Mouse (Mus musculus): ENCODE data around the gene Syngap1.
A peak's percentile ranks its signal among the peaks of the same experiment; 100 is the strongest.
"Not testable (repeated sequence)": the region's sequence is repeated elsewhere in the genome, so short reads cannot be mapped to it uniquely, and the experiment has no call there.

Gene Syngap1

GRCm38 (mm10) chr17:26956895-26957294 lies 15.8 kb downstream of the Syngap1 start:
- no peak for DNase-seq (ENCODE audit: low spot score)

- DNase-seq (ENCODE audit: low spot score): no peak
Measured at GRCm38 (mm10) chr17:26957872-26958271, 16.8 kb downstream of the Syngap1 start.

- no peak for DNase-seq (ENCODE audit: low spot score)
Measured at GRCm38 (mm10) chr17:26958880-26959279, 17.8 kb downstream of the Syngap1 start.

- DNase-seq (ENCODE audit: low spot score): no peak
Measured at GRCm38 (mm10) chr17:26959815-26960214, 18.8 kb downstream of the Syngap1 start.

- DNase-seq (ENCODE audit: low spot score): no peak
Measured at GRCm38 (mm10) chr17:26961572-26962240, 20.7 kb downstream of the Syngap1 start.

- DNase-seq (ENCODE audit: low spot score): no peak
Measured at GRCm38 (mm10) chr17:26966993-26967392, 25.9 kb downstream of the Syngap1 start.

- no peak for DNase-seq (ENCODE audit: low spot score)
Measured at GRCm38 (mm10) chr17:26967477-26967876, 26.4 kb downstream of the Syngap1 start.

GRCm38 (mm10) chr17:26968200-26968611 lies 27.2 kb downstream of the Syngap1 start:
- DNase-seq (ENCODE audit: low spot score): no peak

- DNase-seq (ENCODE audit: low spot score): no peak
Measured at GRCm38 (mm10) chr17:26969257-26969656, 28.2 kb downstream of the Syngap1 start.

- no peak for DNase-seq (ENCODE audit: low spot score)
Measured at GRCm38 (mm10) chr17:26970221-26970620, 29.2 kb downstream of the Syngap1 start.

GRCm38 (mm10) chr17:26971247-26971905 lies 30.3 kb downstream of the Syngap1 start:
- no peak for DNase-seq (ENCODE audit: low spot score)

- DNase-seq (ENCODE audit: low spot score): no peak
Measured at GRCm38 (mm10) chr17:26972107-26972506, 31.1 kb downstream of the Syngap1 start.

- DNase-seq (ENCODE audit: low spot score): peak; percentile 97
Measured at GRCm38 (mm10) chr17:26972703-26973574, 31.9 kb downstream of the Syngap1 start, which contains the start of gene Zbtb9. Gene Zbtb9 (plus strand): TSS chr17:26973167.

GRCm38 (mm10) chr17:26974547-26974946 lies 33.5 kb downstream of the Syngap1 start:
- DNase-seq (ENCODE audit: low spot score): no peak

GRCm38 (mm10) chr17:26975415-26975814 lies 34.4 kb downstream of the Syngap1 start:
- DNase-seq (ENCODE audit: low spot score): no peak

GRCm38 (mm10) chr17:26977354-26977753 lies 36.3 kb downstream of the Syngap1 start:
- DNase-seq (ENCODE audit: low spot score): not testable (repeated sequence)

- DNase-seq (ENCODE audit: low spot score): peak; percentile 23
Measured at GRCm38 (mm10) chr17:26979426-26979825, 38.4 kb downstream of the Syngap1 start.

- DNase-seq (ENCODE audit: low spot score): no peak
Measured at GRCm38 (mm10) chr17:26981050-26981449, 40.0 kb downstream of the Syngap1 start.

GRCm38 (mm10) chr17:26983382-26983781 lies 42.3 kb downstream of the Syngap1 start:
- DNase-seq (ENCODE audit: low spot score): no peak

GRCm38 (mm10) chr17:26985503-26986179 lies 44.6 kb downstream of the Syngap1 start:
- no peak for DNase-seq (ENCODE audit: low spot score)

GRCm38 (mm10) chr17:26990521-26990920 lies 49.5 kb downstream of the Syngap1 start:
- no peak for DNase-seq (ENCODE audit: low spot score)

GRCm38 (mm10) chr17:26994410-26994809 lies 53.4 kb downstream of the Syngap1 start:
- peak; percentile 71 for DNase-seq (ENCODE audit: low spot score)
